Mouse (Mus musculus): ENCODE measurements at regions not wholly inside any gene's neighbourhood (a gene's known extent, or its start where the extent isn't known, plus 50 kb on each side); places are given as distances from the start of the nearest gene placed in this dataset.

- in situ Hi-C loops (cut with MboI; ENCODE audit: low pct_unique_long_range_greater_than_20kb) = no loop called here
- CTCF ChIA-PET = interaction anchor here (0.7 kb wide), 1 partner anchor 8 kb away, joined by 3 read pairs; no protein-coding TSS in a partner anchor
- ATAC-seq (no peak), DNase-seq (ENCODE audit: low read depth, low spot score) (no peak)
- H3K27me3 ChIP-seq = no peaks in the 10 kb centered on the region
- TF ChIP-seq CTCF (IDR thresholded peaks at IDR 0.05) = no peak
- POLR2A ChIA-PET = no interaction called here
These were observed 1509.7 kb upstream of the Flrt2 start for GRCm38 (mm10) chr12:94182358-94182757.

DNA sequence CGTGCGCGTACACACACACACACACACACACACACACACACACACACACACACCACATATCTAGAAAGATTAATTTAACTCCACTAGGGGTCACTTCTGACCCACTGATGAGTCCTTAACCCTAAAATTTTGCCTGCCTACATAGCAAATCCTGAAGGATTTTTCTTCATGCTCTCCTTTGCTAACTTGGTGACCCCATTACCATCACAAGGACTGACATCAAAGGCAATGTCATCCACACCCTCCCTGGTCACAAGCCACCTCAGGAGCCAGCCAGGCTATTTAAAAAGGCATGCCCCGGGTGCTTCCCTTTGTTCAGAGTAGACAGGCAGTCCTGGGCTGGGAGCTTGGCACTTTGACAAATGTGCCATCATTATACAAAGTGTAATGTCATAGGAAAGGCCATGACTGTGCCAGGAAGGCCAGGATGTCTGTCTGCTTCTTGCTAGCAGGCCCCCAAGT is 1501.4 kb upstream of the Flrt2 start:
- no peak for DNase-seq (ENCODE audit: low read depth, low spot score)
- in situ Hi-C loops (cut with MboI; ENCODE audit: low pct_unique_long_range_greater_than_20kb) = no loop called here
- peaks cover 6% of the 10 kb centered on the region for H3K27me3 ChIP-seq
- POLR2A ChIA-PET = no interaction called here
- CTCF ChIA-PET = interaction anchor here (1.2 kb wide), 1 partner anchor 21 kb away, joined by 3 read pairs; no protein-coding TSS in a partner anchor
- no peak for ATAC-seq
- TF ChIP-seq CTCF (IDR thresholded peaks at IDR 0.05) = peak; percentile 56

GRCm38 (mm10) chr12:94217906-94218305 is 1474.1 kb upstream of the Flrt2 start:
- POLR2A ChIA-PET = no interaction called here

GRCm38 (mm10) chr12:94229894-94230293 is 1462.1 kb upstream of the Flrt2 start:
- TF ChIP-seq CTCF (IDR thresholded peaks at IDR 0.05) = no peak
- no peaks in the 10 kb centered on the region for H3K27me3 ChIP-seq
- POLR2A ChIA-PET = no interaction called here
- in situ Hi-C loops (cut with MboI; ENCODE audit: low pct_unique_long_range_greater_than_20kb) = no loop called here
- CTCF ChIA-PET = no interaction called here
- DNase-seq (ENCODE audit: low read depth, low spot score) (no peak), ATAC-seq (no peak)

More at GRCm38 (mm10) chr12:94217906-94218305, 1474.1 kb upstream of the Flrt2 start:
- DNase-seq (ENCODE audit: low read depth, low spot score) (no peak), ATAC-seq (no peak)
- CTCF ChIA-PET = interaction anchor here (1.0 kb wide), 1 partner anchor 10 kb away, joined by 3 read pairs; no protein-coding TSS in a partner anchor
- in situ Hi-C loops (cut with MboI; ENCODE audit: low pct_unique_long_range_greater_than_20kb) = no loop called here
- no peaks in the 10 kb centered on the region for H3K27me3 ChIP-seq
- TF ChIP-seq CTCF (IDR thresholded peaks at IDR 0.05) = no peak

- ChIA-PET POLR2A (no interaction called here), CTCF (no interaction called here)
- in situ Hi-C loops (cut with MboI; ENCODE audit: low pct_unique_long_range_greater_than_20kb) = no loop called here
- no peak for DNase-seq (ENCODE audit: low read depth, low spot score)
- ATAC-seq = no peak
- no peak for TF ChIP-seq CTCF (IDR thresholded peaks at IDR 0.05)
- H3K27me3 ChIP-seq = no peaks in the 10 kb centered on the region
These were observed 1446.7 kb upstream of the Flrt2 start for GRCm38 (mm10) chr12:94245366-94245765.

GRCm38 (mm10) chr12:94247362-94247761 is 1444.7 kb upstream of the Flrt2 start:
- ATAC-seq (no peak), DNase-seq (ENCODE audit: low read depth, low spot score) (no peak)
- no peak for TF ChIP-seq CTCF (IDR thresholded peaks at IDR 0.05)
- in situ Hi-C loops (cut with MboI; ENCODE audit: low pct_unique_long_range_greater_than_20kb) = no loop called here
- POLR2A ChIA-PET = no interaction called here
- CTCF ChIA-PET = no interaction called here
- no peaks in the 10 kb centered on the region for H3K27me3 ChIP-seq

DNA sequence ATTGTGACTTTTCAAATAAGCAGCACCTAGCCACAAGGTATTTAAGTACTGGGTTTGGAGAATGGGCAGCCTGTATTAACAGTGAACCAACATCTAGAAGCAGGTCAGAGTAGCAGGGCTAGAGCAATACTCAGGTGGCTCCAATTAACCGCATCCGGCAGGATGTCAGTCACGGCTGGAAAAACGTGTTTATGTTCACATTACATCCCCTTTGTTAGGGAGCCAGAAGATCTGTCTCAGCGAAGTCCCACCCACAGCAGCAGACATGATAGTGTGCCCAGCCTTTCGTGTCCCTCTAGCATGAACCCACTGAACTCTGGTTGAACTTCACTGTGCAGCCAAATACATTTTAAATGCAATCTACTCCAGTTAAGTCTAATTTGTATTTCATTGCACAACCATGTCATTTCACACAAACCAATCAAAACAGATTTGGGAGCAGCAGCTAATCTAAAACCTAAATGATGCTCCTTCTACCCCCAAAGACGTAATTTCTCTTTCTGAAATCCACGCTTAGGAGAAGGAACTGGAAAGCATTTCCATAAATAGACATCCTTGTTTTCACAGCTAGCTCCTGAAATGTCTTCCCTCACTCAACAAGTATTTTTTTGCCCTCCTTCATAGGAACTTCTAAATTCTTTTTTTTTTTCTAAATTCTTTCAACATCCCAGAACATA is 1438.9 kb upstream of the Flrt2 start:
- DNase-seq (ENCODE audit: low read depth, low spot score) (no peak), ATAC-seq (no peak)
- in situ Hi-C loops (cut with MboI; ENCODE audit: low pct_unique_long_range_greater_than_20kb) = no loop called here
- no peak for TF ChIP-seq CTCF (IDR thresholded peaks at IDR 0.05)
- peaks cover 4% of the 10 kb centered on the region for H3K27me3 ChIP-seq
- CTCF ChIA-PET = no interaction called here
- POLR2A ChIA-PET = no interaction called here

DNA sequence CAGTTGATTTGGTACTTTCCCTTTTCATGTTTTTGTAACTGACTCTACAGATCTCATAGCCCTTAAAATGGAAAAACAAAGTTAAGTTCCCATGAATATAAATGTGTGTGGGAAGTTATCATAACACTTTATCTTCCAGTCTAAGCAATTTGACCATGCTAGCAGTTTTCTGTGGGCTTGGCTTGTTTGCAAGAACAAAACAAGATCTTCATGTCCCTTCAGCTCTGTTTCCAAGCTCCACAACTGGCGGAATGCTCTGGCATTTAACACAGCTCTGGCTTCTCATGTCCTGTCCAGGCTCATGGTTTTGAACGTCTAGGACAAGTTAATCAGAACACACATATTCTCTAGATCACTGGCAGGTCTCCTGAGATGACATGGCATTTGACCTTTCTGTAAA is 1411.1 kb upstream of the Flrt2 start:
- H3K27me3 ChIP-seq = peaks cover 6% of the 10 kb centered on the region
- in situ Hi-C loops (cut with MboI; ENCODE audit: low pct_unique_long_range_greater_than_20kb) = no loop called here
- no peak for ATAC-seq
- TF ChIP-seq CTCF (IDR thresholded peaks at IDR 0.05) = no peak
- DNase-seq (ENCODE audit: low read depth, low spot score) = no peak
- CTCF ChIA-PET = no interaction called here
- POLR2A ChIA-PET = no interaction called here

DNA sequence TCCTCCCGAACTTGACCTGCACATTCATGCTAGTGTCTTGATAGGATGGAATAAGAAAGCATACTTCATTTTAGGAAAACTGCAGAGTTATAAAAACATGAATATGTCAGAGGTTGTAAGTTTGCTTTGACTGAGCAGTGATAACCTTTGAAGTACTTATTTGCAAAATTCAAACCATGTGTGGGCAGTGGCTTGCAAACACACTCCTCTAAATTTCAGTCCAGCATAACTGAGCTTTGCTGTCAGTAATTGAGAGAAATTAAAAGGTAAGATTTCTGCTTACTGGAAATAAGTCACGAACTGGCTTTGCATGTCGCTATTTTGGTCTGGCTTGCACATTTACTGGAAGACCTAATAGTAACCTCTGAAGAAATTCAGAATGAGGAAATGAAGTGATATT is 1409.1 kb upstream of the Flrt2 start:
- in situ Hi-C loops (cut with MboI; ENCODE audit: low pct_unique_long_range_greater_than_20kb) = no loop called here
- TF ChIP-seq CTCF (IDR thresholded peaks at IDR 0.05) = no peak
- CTCF ChIA-PET = no interaction called here
- POLR2A ChIA-PET = no interaction called here
- H3K27me3 ChIP-seq = peaks cover 6% of the 10 kb centered on the region
- DNase-seq (ENCODE audit: low read depth, low spot score) = no peak
- ATAC-seq = no peak

- POLR2A ChIA-PET = no interaction called here
- no peak for ATAC-seq
- CTCF ChIA-PET = no interaction called here
- no peak for TF ChIP-seq CTCF (IDR thresholded peaks at IDR 0.05)
- DNase-seq (ENCODE audit: low read depth, low spot score) = no peak
- in situ Hi-C loops (cut with MboI; ENCODE audit: low pct_unique_long_range_greater_than_20kb) = no loop called here
- peaks cover 6% of the 10 kb centered on the region for H3K27me3 ChIP-seq
These were observed 1408.5 kb upstream of the Flrt2 start for GRCm38 (mm10) chr12:94283572-94283971.

- TF ChIP-seq CTCF (IDR thresholded peaks at IDR 0.05) = no peak
- no peak for ATAC-seq
- no peak for DNase-seq (ENCODE audit: low read depth, low spot score)
- no peaks in the 10 kb centered on the region for H3K27me3 ChIP-seq
- POLR2A ChIA-PET = no interaction called here
- CTCF ChIA-PET = interaction anchor here (1.3 to 1.8 kb wide), 2 partner anchors 10 to 11 kb away, joined by 3 to 4 read pairs; no protein-coding TSS in a partner anchor
- in situ Hi-C loops (cut with MboI; ENCODE audit: low pct_unique_long_range_greater_than_20kb) = no loop called here
These were observed 1394.2 kb upstream of the Flrt2 start for GRCm38 (mm10) chr12:94297864-94298263.

DNA sequence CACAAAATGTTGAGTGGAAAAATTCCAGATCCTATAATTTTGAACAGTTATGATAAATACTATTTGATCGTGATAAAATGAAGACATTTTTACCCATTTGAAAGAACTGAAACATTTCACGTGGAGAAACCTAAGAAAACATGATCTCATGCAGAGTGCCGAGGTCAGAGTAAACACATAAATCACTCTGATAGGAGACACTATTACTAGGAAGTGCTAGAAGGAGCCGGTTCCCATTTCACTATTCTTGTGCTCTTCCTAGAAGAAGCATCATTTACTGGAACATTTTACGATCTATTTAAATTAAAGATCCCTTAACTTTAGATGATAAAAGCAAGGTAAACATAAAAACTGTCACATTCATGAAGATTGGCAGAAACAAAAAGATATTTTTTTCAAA is 1359.7 kb upstream of the Flrt2 start:
- H3K27me3 ChIP-seq = no peaks in the 10 kb centered on the region
- POLR2A ChIA-PET = no interaction called here
- CTCF ChIA-PET = no interaction called here
- in situ Hi-C loops (cut with MboI; ENCODE audit: low pct_unique_long_range_greater_than_20kb) = no loop called here
- ATAC-seq (no peak), DNase-seq (ENCODE audit: low read depth, low spot score) (no peak)
- no peak for TF ChIP-seq CTCF (IDR thresholded peaks at IDR 0.05)
